Mouse (Mus musculus): ENCODE data around the gene Mthfd1l. TPM values are rescaled to one million over a fixed set of nuclear protein-coding genes. Genes with fewer than 3 reads are reported as not detected.

The Mthfd1l gene
- polyA plus RNA-seq, 1 experiment from 2014 or later, result 10.0 TPM

- 70% methylated on average over 2 of the region's 2 CpGs for WGBS
- H3K27ac ChIP-seq (replicated peaks), result no peak overlapping the region
Measured at GRCm38 (mm10) chr10:4162049-4162448, 189.1 kb downstream of the Mthfd1l start.

GRCm38 (mm10) chr10:4162976-4163375 lies 190.1 kb downstream of the Mthfd1l start:
- H3K27ac ChIP-seq (replicated peaks), result no peak overlapping the region
- no peaks in the 10 kb centered on the region for H3K36me3 ChIP-seq
- no peak overlapping the region for H3K9ac ChIP-seq
- no peak for ATAC-seq (ENCODE audit: insufficient number of reproducible peaks, low FRiP score, low TSS enrichment, low read depth)
- H3K27me3 ChIP-seq, result no peaks in the 10 kb centered on the region
- H3K4me2 ChIP-seq (replicated peaks), result no peak overlapping the region
- H3K9me3 ChIP-seq (replicated peaks), result no peaks in the 10 kb centered on the region
- no peak overlapping the region for H3K4me3 ChIP-seq (replicated peaks)
- 0 out of 2 replicates have a peak, but pooled peaks cover 6% of the 10 kb centered on the region for H3K4me1 ChIP-seq
- 67% methylated on average over 3 of the region's 3 CpGs for WGBS

More at GRCm38 (mm10) chr10:4162049-4162448, 189.1 kb downstream of the Mthfd1l start:
- Histone ChIP-seq H3K4me3 (replicated peaks) (no peak overlapping the region), H3K9me3 (replicated peaks) (no peaks in the 10 kb centered on the region), H3K27me3 (no peaks in the 10 kb centered on the region), H3K4me2 (replicated peaks) (no peak overlapping the region), H3K36me3 (no peaks in the 10 kb centered on the region), H3K9ac (no peak overlapping the region), H3K4me1 (0 out of 2 replicates have a peak, but pooled peaks cover 6% of the 10 kb centered on the region)
- no peak for ATAC-seq (ENCODE audit: insufficient number of reproducible peaks, low FRiP score, low TSS enrichment, low read depth)

GRCm38 (mm10) chr10:4164681-4165080 lies 191.8 kb downstream of the Mthfd1l start:
- no peaks in the 10 kb centered on the region for H3K27me3 ChIP-seq
- no peak overlapping the region for H3K4me2 ChIP-seq (replicated peaks)
- H3K9ac ChIP-seq, result no peak overlapping the region
- H3K4me3 ChIP-seq (replicated peaks), result no peak overlapping the region
- no peak overlapping the region for H3K27ac ChIP-seq (replicated peaks)
- H3K36me3 ChIP-seq, result no peaks in the 10 kb centered on the region
- 0 out of 2 replicates have a peak, but pooled peaks cover 5% of the 10 kb centered on the region for H3K4me1 ChIP-seq
- H3K9me3 ChIP-seq (replicated peaks), result no peaks in the 10 kb centered on the region
- WGBS, result 77% methylated on average over 9 of the region's 9 CpGs
- no peak for ATAC-seq (ENCODE audit: insufficient number of reproducible peaks, low FRiP score, low TSS enrichment, low read depth)

- no peak overlapping the region for H3K9ac ChIP-seq
- WGBS, result 30% methylated on average over 5 of the region's 5 CpGs
Measured at GRCm38 (mm10) chr10:4168222-4168798, 195.4 kb downstream of the Mthfd1l start.

GRCm38 (mm10) chr10:4174229-4174628 lies 201.3 kb downstream of the Mthfd1l start:
- Histone ChIP-seq H3K27me3 (no peaks in the 10 kb centered on the region), H3K4me1 (0 out of 2 replicates have a peak, but pooled peaks cover 6% of the 10 kb centered on the region), H3K9ac (no peak overlapping the region), H3K27ac (replicated peaks) (no peak overlapping the region; the same call in 1 of the 2 replicates), H3K36me3 (no peaks in the 10 kb centered on the region), H3K4me2 (replicated peaks) (no peak overlapping the region), H3K4me3 (replicated peaks) (no peak overlapping the region), H3K9me3 (replicated peaks) (no peaks in the 10 kb centered on the region)
- ATAC-seq (ENCODE audit: insufficient number of reproducible peaks, low FRiP score, low TSS enrichment, low read depth), result no peak
- WGBS, result 60% methylated on average over 5 of the region's 5 CpGs

More at GRCm38 (mm10) chr10:4168222-4168798, 195.4 kb downstream of the Mthfd1l start:
- no peak overlapping the region for H3K4me2 ChIP-seq (replicated peaks)
- no peak overlapping the region for H3K4me3 ChIP-seq (replicated peaks)
- ATAC-seq (ENCODE audit: insufficient number of reproducible peaks, low FRiP score, low TSS enrichment, low read depth), result no peak
- H3K9me3 ChIP-seq (replicated peaks), result no peaks in the 10 kb centered on the region
- H3K27ac ChIP-seq (replicated peaks), result no peak overlapping the region
- H3K27me3 ChIP-seq, result no peaks in the 10 kb centered on the region
- H3K4me1 ChIP-seq, result no peaks in the 10 kb centered on the region
- no peaks in the 10 kb centered on the region for H3K36me3 ChIP-seq

GRCm38 (mm10) chr10:4174717-4175116 lies 201.8 kb downstream of the Mthfd1l start:
- Histone ChIP-seq H3K36me3 (no peaks in the 10 kb centered on the region), H3K9me3 (replicated peaks) (no peaks in the 10 kb centered on the region), H3K4me2 (replicated peaks) (no peak overlapping the region), H3K4me1 (0 out of 2 replicates have a peak, but pooled peaks cover 6% of the 10 kb centered on the region), H3K4me3 (replicated peaks) (no peak overlapping the region), H3K27ac (replicated peaks) (no peak overlapping the region; the same call in 1 of the 2 replicates), H3K27me3 (no peaks in the 10 kb centered on the region), H3K9ac (no peak overlapping the region)
- 83% methylated on average over 3 of the region's 3 CpGs for WGBS
- no peak for ATAC-seq (ENCODE audit: insufficient number of reproducible peaks, low FRiP score, low TSS enrichment, low read depth)

- no peak overlapping the region for H3K4me3 ChIP-seq (replicated peaks)
- no peaks in the 10 kb centered on the region for H3K9me3 ChIP-seq (replicated peaks)
- no peak for ATAC-seq (ENCODE audit: insufficient number of reproducible peaks, low FRiP score, low TSS enrichment, low read depth)
- WGBS, result 48% methylated on average over 4 of the region's 4 CpGs
- no peaks in the 10 kb centered on the region for H3K36me3 ChIP-seq
- H3K4me1 ChIP-seq, result 0 out of 2 replicates have a peak, but pooled peaks cover 6% of the 10 kb centered on the region
- H3K27me3 ChIP-seq, result no peaks in the 10 kb centered on the region
- no peak overlapping the region for H3K4me2 ChIP-seq (replicated peaks)
- no peak overlapping the region for H3K27ac ChIP-seq (replicated peaks)
- no peak overlapping the region for H3K9ac ChIP-seq
Measured at GRCm38 (mm10) chr10:4177285-4177684, 204.4 kb downstream of the Mthfd1l start.

GRCm38 (mm10) chr10:4179049-4179790 lies 206.3 kb downstream of the Mthfd1l start:
- H3K36me3 ChIP-seq, result no peaks in the 10 kb centered on the region
- H3K9me3 ChIP-seq (replicated peaks), result no peaks in the 10 kb centered on the region
- no peak overlapping the region for H3K4me3 ChIP-seq (replicated peaks)
- 76% methylated on average over 7 of the region's 7 CpGs for WGBS
- H3K9ac ChIP-seq, result no peak overlapping the region
- H3K4me1 ChIP-seq, result 0 out of 2 replicates have a peak, but pooled peaks cover 6% of the 10 kb centered on the region
- H3K4me2 ChIP-seq (replicated peaks), result no peak overlapping the region
- H3K27me3 ChIP-seq, result no peaks in the 10 kb centered on the region
- peak; percentile 48 for ATAC-seq (ENCODE audit: insufficient number of reproducible peaks, low FRiP score, low TSS enrichment, low read depth)
- no peak overlapping the region for H3K27ac ChIP-seq (replicated peaks)

GRCm38 (mm10) chr10:4181953-4182352 lies 209.0 kb downstream of the Mthfd1l start:
- Histone ChIP-seq H3K36me3 (no peaks in the 10 kb centered on the region), H3K4me2 (replicated peaks) (no peak overlapping the region), H3K27ac (replicated peaks) (no peak overlapping the region), H3K9ac (no peak overlapping the region), H3K9me3 (replicated peaks) (no peaks in the 10 kb centered on the region), H3K27me3 (no peaks in the 10 kb centered on the region), H3K4me1 (no peaks in the 10 kb centered on the region), H3K4me3 (replicated peaks) (no peak overlapping the region)
- no peak for ATAC-seq (ENCODE audit: insufficient number of reproducible peaks, low FRiP score, low TSS enrichment, low read depth)
- WGBS, result 60% methylated on average over 1 of the region's 1 CpGs

GRCm38 (mm10) chr10:4182406-4182805 lies 209.5 kb downstream of the Mthfd1l start:
- Histone ChIP-seq H3K9ac (no peak overlapping the region), H3K36me3 (no peaks in the 10 kb centered on the region), H3K27me3 (no peaks in the 10 kb centered on the region), H3K4me1 (no peaks in the 10 kb centered on the region), H3K27ac (replicated peaks) (no peak overlapping the region), H3K4me2 (replicated peaks) (no peak overlapping the region), H3K9me3 (replicated peaks) (no peaks in the 10 kb centered on the region), H3K4me3 (replicated peaks) (no peak overlapping the region)
- ATAC-seq (ENCODE audit: insufficient number of reproducible peaks, low FRiP score, low TSS enrichment, low read depth), result no peak
- WGBS, result 73% methylated on average over 2 of the region's 2 CpGs

GRCm38 (mm10) chr10:4188614-4189402 lies 215.9 kb downstream of the Mthfd1l start:
- H3K4me3 ChIP-seq (replicated peaks), result no peak overlapping the region
- 0 out of 2 replicates have a peak, but pooled peaks have one; percentile 29 for ATAC-seq (ENCODE audit: insufficient number of reproducible peaks, low FRiP score, low TSS enrichment, low read depth)
- H3K4me2 ChIP-seq (replicated peaks), result no peak overlapping the region
- no peaks in the 10 kb centered on the region for H3K27me3 ChIP-seq
- H3K27ac ChIP-seq (replicated peaks), result no peak overlapping the region
- no peaks in the 10 kb centered on the region for H3K36me3 ChIP-seq
- WGBS, result 53% methylated on average over 18 of the region's 18 CpGs
- no peak overlapping the region for H3K9ac ChIP-seq
- peaks cover 5% of the 10 kb centered on the region; the same call in 1 of the 2 replicates for H3K4me1 ChIP-seq
- no peaks in the 10 kb centered on the region for H3K9me3 ChIP-seq (replicated peaks)

Measured in embryonic facial prominence, embryonic 15.5 days (tissue).